Mouse (Mus musculus): ENCODE measurements around the gene Il1rap.

DNA sequence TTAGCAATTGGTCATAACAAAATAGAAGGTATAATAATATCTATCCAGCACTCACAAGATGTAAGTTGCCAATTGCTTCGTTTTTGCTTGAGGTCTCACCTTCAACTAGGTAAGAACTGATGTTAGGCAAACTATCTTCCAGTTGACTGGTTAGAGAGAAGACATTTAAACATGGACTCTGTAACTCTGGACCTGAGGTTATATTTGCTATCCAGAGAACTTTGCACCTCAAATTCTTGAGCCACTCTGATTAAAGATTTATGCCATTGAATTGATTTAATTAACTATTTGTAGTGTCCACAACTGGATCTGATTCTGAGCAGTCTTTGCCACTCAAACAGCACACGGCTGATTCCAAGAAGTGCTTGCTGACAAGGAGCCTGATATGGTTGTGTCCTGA is 18.7 kb upstream of the Il1rap start:
- TF ChIP-seq CTCF (IDR thresholded peaks at IDR 0.05; ENCODE audit: low read depth, low read length) (no peak), GATA1 (IDR thresholded peaks at IDR 0.05; ENCODE audit: borderline replicate concordance, low read length) (no peak), TAL1 (conservative IDR thresholded peaks at IDR 0.05; ENCODE audit: low read depth, low read length) (no peak)

Measured in G1E (cell line).